Mouse (Mus musculus): Measurements from ENCODE around the gene Car7.
"Not testable (repeated sequence)": the region's sequence is repeated elsewhere in the genome, so short reads cannot be mapped to it uniquely, and the experiment has no call there.

The Car7 gene

GRCm38 (mm10) chr8:104569559-104569958 is 35.1 kb downstream of the Car7 start:
- no peak for DNase-seq (ENCODE audit: low read depth, low spot score)

- DNase-seq (ENCODE audit: low read depth, low spot score) = peak; percentile 67
Observed at GRCm38 (mm10) chr8:104570436-104571343, 36.2 kb downstream of the Car7 start.

GRCm38 (mm10) chr8:104576820-104577219 is 42.3 kb downstream of the Car7 start:
- DNase-seq (ENCODE audit: low read depth, low spot score) = no peak

- not testable (repeated sequence) for DNase-seq (ENCODE audit: low read depth, low spot score)
Observed at GRCm38 (mm10) chr8:104577606-104578005, 43.1 kb downstream of the Car7 start.

GRCm38 (mm10) chr8:104584522-104584921 is 50.0 kb downstream of the Car7 start:
- no peak for DNase-seq (ENCODE audit: low read depth, low spot score)

- no peak for DNase-seq (ENCODE audit: low read depth, low spot score)
Observed at GRCm38 (mm10) chr8:104590284-104590683, 55.8 kb downstream of the Car7 start.

GRCm38 (mm10) chr8:104591133-104591834 is 56.8 kb downstream of the Car7 start, which contains the start of gene Pdp2:
Gene Pdp2, plus strand, starts transcription at chr8:104591451.
- DNase-seq (ENCODE audit: low read depth, low spot score) = peak; percentile 92

- DNase-seq (ENCODE audit: low read depth, low spot score) = no peak
Observed at GRCm38 (mm10) chr8:104591856-104592255, 57.4 kb downstream of the Car7 start.

- DNase-seq (ENCODE audit: low read depth, low spot score) = no peak
Observed at GRCm38 (mm10) chr8:104592566-104592965, 58.1 kb downstream of the Car7 start.

- DNase-seq (ENCODE audit: low read depth, low spot score) = no peak
Observed at GRCm38 (mm10) chr8:104593536-104594325, 59.2 kb downstream of the Car7 start.

GRCm38 (mm10) chr8:104594611-104595362 is 60.3 kb downstream of the Car7 start:
- no peak for DNase-seq (ENCODE audit: low read depth, low spot score)

- no peak for DNase-seq (ENCODE audit: low read depth, low spot score)
Observed at GRCm38 (mm10) chr8:104595773-104596536, 61.5 kb downstream of the Car7 start.

GRCm38 (mm10) chr8:104597656-104598055 is 63.2 kb downstream of the Car7 start:
- no peak for DNase-seq (ENCODE audit: low read depth, low spot score)

- DNase-seq (ENCODE audit: low read depth, low spot score) = no peak
Observed at GRCm38 (mm10) chr8:104598496-104598895, 64.0 kb downstream of the Car7 start.
